In genomic region chr6:38180669-38181068, GRCm38 (mm10) we compare ENCODE assay signal across 17 mouse cellular contexts. TPM values are rescaled to one million over a fixed set of nuclear protein-coding genes. Genes with fewer than 3 reads are reported as not detected.
DNase-seq lines count a peak whose midpoint lies in the region; ATAC-seq and TF ChIP-seq lines count a peak whose summit lies in the region.
"Had no signal": no experiment of that assay in that cellular context is flagged by ENCODE, and none has a peak within 500 bp of the region (broad histone marks: within the 10 kb centered on the region; RNA-seq: fewer than 3 reads in every experiment).

No protein-coding gene starts in this region.

- 0 out of 2 replicates have a peak overlapping the region, but pooled peaks have one; percentile 25 for H3K27ac ChIP-seq in kidney, embryonic 16.5 days (ENCODE audit: low read length)
- H3K27ac ChIP-seq in intestine, embryonic 15.5 days, result peak overlapping the region; percentile 54
- peak overlapping the region; percentile 44; the same call in 1 of the 2 replicates for H3K27ac ChIP-seq in lung, embryonic 14.5 days (ENCODE audit: low read depth)
- H3K27ac ChIP-seq in stomach, embryonic 15.5 days, result peak overlapping the region; percentile 74
- H3K27ac ChIP-seq: forebrain, embryonic 15.5 days; gastrocnemius, adult 2 months; kidney, postnatal 0 days had no signal

- H3K4me1 ChIP-seq in kidney, embryonic 16.5 days (ENCODE audit: insufficient read depth, low read length), result peaks cover 18% of the 10 kb centered on the region; the same call in 1 of the 2 replicates
- peaks cover 7% of the 10 kb centered on the region for H3K4me1 ChIP-seq in intestine, embryonic 15.5 days (replicated peaks)
- H3K4me1 ChIP-seq in lung, embryonic 14.5 days (ENCODE audit: insufficient read depth), result no peaks in the 10 kb centered on the region
- 0 out of 2 replicates have a peak, but pooled peaks cover 10% of the 10 kb centered on the region for H3K4me1 ChIP-seq in stomach, embryonic 15.5 days
- H3K4me1 ChIP-seq: forebrain, embryonic 15.5 days had no signal

- intact Hi-C loops in left cerebral cortex, postnatal 25 days (cut with DNase I), result no loop called here

- peak; percentile 54; the same call in 1 of the 2 replicates for ATAC-seq in kidney, embryonic 16.5 days (ENCODE audit: low FRiP score, low TSS enrichment)
- ATAC-seq in intestine, embryonic 15.5 days, result peak; percentile 49; the same call in 1 of the 2 replicates
- peak; percentile 85 for ATAC-seq in lung, embryonic 14.5 days (ENCODE audit: insufficient read depth)
- peak; percentile 73 for ATAC-seq in stomach, embryonic 15.5 days (ENCODE audit: insufficient read depth, low FRiP score, low read depth)
- ATAC-seq: forebrain, embryonic 15.5 days; hindbrain, embryonic 16.5 days had no signal

- no peak for DNase-seq in kidney, adult 18-20 months
- DNase-seq in lung, embryonic 14.5 days, result peak; percentile 75
- DNase-seq in adrenal gland, adult 2 months, result no peak
- no peak for DNase-seq in left cerebral cortex, postnatal 25 days (ENCODE audit: low spot score in 2 of 2)
- DNase-seq: cerebellum, adult 18-20 months; gastrocnemius, adult 2 months; left cerebral cortex, postnatal 4 days; right cerebral cortex, adult 18-20 months; thymus, adult 18-20 months had no signal

- H3K4me2 ChIP-seq in kidney, embryonic 16.5 days (replicated peaks; ENCODE audit: low read depth, low read length), result no peak overlapping the region
- H3K4me2 ChIP-seq in intestine, embryonic 15.5 days (replicated peaks), result no peak overlapping the region
- no peak overlapping the region for H3K4me2 ChIP-seq in lung, embryonic 14.5 days
- H3K4me2 ChIP-seq in stomach, embryonic 15.5 days, result no peak overlapping the region
- H3K4me2 ChIP-seq: forebrain, embryonic 15.5 days; heart, embryonic 12.5 days had no signal

- no peak overlapping the region for H3K9ac ChIP-seq in kidney, embryonic 16.5 days (replicated peaks; ENCODE audit: low read length)
- no peak overlapping the region for H3K9ac ChIP-seq in intestine, embryonic 15.5 days
- H3K9ac ChIP-seq in lung, embryonic 14.5 days, result no peak overlapping the region
- no peak overlapping the region for H3K9ac ChIP-seq in stomach, embryonic 15.5 days
- H3K9ac ChIP-seq: forebrain, embryonic 15.5 days; heart, embryonic 12.5 days had no signal

- no peaks in the 10 kb centered on the region for H3K9me3 ChIP-seq in kidney, embryonic 16.5 days (ENCODE audit: low read length)
- no peaks in the 10 kb centered on the region for H3K9me3 ChIP-seq in intestine, embryonic 15.5 days
- no peaks in the 10 kb centered on the region for H3K9me3 ChIP-seq in lung, embryonic 14.5 days (ENCODE audit: low read depth, low read length)
- no peaks in the 10 kb centered on the region for H3K9me3 ChIP-seq in stomach, embryonic 15.5 days
- H3K9me3 ChIP-seq: forebrain, embryonic 15.5 days; heart, embryonic 12.5 days had no signal

- no peak overlapping the region for H3K4me3 ChIP-seq in kidney, embryonic 16.5 days (ENCODE audit: low read length)
- H3K4me3 ChIP-seq in intestine, embryonic 15.5 days (replicated peaks), result no peak overlapping the region
- H3K4me3 ChIP-seq in lung, embryonic 14.5 days (ENCODE audit: low read depth, low read length), result no peak overlapping the region
- no peak overlapping the region for H3K4me3 ChIP-seq in stomach, embryonic 15.5 days (replicated peaks)
- H3K4me3 ChIP-seq: forebrain, embryonic 15.5 days; gastrocnemius, adult 2 months; heart, embryonic 12.5 days had no signal

- H3K27me3 ChIP-seq in kidney, embryonic 16.5 days (ENCODE audit: insufficient read depth, low read length), result no peaks in the 10 kb centered on the region
- no peaks in the 10 kb centered on the region for H3K27me3 ChIP-seq in intestine, embryonic 15.5 days (replicated peaks)
- H3K27me3 ChIP-seq in lung, embryonic 14.5 days (ENCODE audit: insufficient read depth, low read length), result no peaks in the 10 kb centered on the region
- no peaks in the 10 kb centered on the region for H3K27me3 ChIP-seq in stomach, embryonic 15.5 days (replicated peaks)
- H3K27me3 ChIP-seq: forebrain, embryonic 15.5 days; heart, embryonic 12.5 days had no signal

- TF ChIP-seq CTCF in lung, embryonic 14.5 days (IDR thresholded peaks at IDR 0.05; ENCODE audit: low read depth), result no peak

- 36% methylated on average over 5 of the region's 5 CpGs for WGBS in kidney, embryonic 16.5 days
- WGBS in intestine, embryonic 15.5 days, result 40% methylated on average over 5 of the region's 5 CpGs
- 36% methylated on average over 5 of the region's 5 CpGs for WGBS in lung, embryonic 14.5 days
- WGBS in stomach, embryonic 15.5 days, result 43% methylated on average over 5 of the region's 5 CpGs

- H3K36me3 ChIP-seq in kidney, embryonic 16.5 days (ENCODE audit: insufficient read depth, low read length), result peaks cover 18% of the 10 kb centered on the region
- H3K36me3 ChIP-seq in intestine, embryonic 15.5 days, result peaks cover 8% of the 10 kb centered on the region; the same call in 1 of the 2 replicates
- H3K36me3 ChIP-seq in lung, embryonic 14.5 days (ENCODE audit: insufficient read depth), result peaks cover 30% of the 10 kb centered on the region
- no peaks in the 10 kb centered on the region for H3K36me3 ChIP-seq in stomach, embryonic 15.5 days

RNA-seq across cellular contexts. Expression of gene Atp6v0a4, which starts 56.3 kb away (rescaled TPM):
- 21.8 and 28.9 TPM in 2 replicates for polyA plus RNA-seq in kidney, embryonic 16.5 days (2015; fragmentation: Nextera tagmentation; extraction: Ambion mirVana)
- 3.9 and 4.0 TPM in 2 replicates for polyA plus RNA-seq in intestine, embryonic 15.5 days (2015; fragmentation: Nextera tagmentation; extraction: Ambion mirVana)
- 0.14 and 0.34 TPM in 2 replicates for polyA plus RNA-seq in lung, embryonic 14.5 days (2014; fragmentation: Nextera tagmentation; extraction: Ambion mirVana)
- polyA plus RNA-seq in stomach, embryonic 15.5 days (2015; fragmentation: Nextera tagmentation; extraction: Ambion mirVana), result 7.3 and 7.8 TPM in 2 replicates
- total RNA-seq in adrenal gland, adult 2 months (2021), result 1 to 10 TPM; 2.0 to 2.4 TPM
- polyA plus RNA-seq in adrenal gland, adult 2 months (2012; rRNA removed), result 0.12 and 0.32 TPM in 2 replicates
- 1 to 10 TPM; 1.9 to 3.1 TPM for total RNA-seq in left cerebral cortex, postnatal 25 days (2021)
- total RNA-seq: megakaryocyte, adult 5-6 weeks had no signal
